Mouse (Mus musculus) left cerebral cortex, adult 2 months (tissue): ENCODE data around the gene Oas1e. TPM values are rescaled to one million over a fixed set of nuclear protein-coding genes. Genes with fewer than 3 reads are reported as not detected.

ENCODE experiments used
- DNase-seq, 2 experiments: peaks; one replicate each; pipeline ENCODE4 v3.0.0; 2021 to 2022; ENCODE audit warnings: low spot score in 2 of 2, mixed read lengths in 1 of 2; ENCODE audit errors: extremely low spot score in 1 of 2
- H3K27ac ChIP-seq: fragments of 200-600 bp; 2 replicates; pipeline ENCODE4 v1.8.1; 2022
- H3K4me3 ChIP-seq: fragments of 200-600 bp; 2 replicates; pipeline ENCODE4 v1.8.1; 2022
- CTCF ChIP-seq: fragments of 200-600 bp; IDR thresholded peaks from 2 replicates; pipeline ENCODE4 v1.8.1; 2022; ENCODE audit warnings: antibody characterized with exemption, mild to moderate bottlenecking, moderate library complexity
- intact Hi-C: fragments of 180-260 bp; cut with DNase I; formaldehyde crosslinking; loops from one replicate; pipeline ENCODE4 v1.15.1; 2025
- total RNA-seq, 2 experiments: library from RNA; stranded (reverse); gene quantifications; 2 replicates each; pipeline ENCODE4 v1.2.3; 2021

The Oas1e gene
- total RNA-seq, 2 experiments from 2014 or later = not detected

- no peak for DNase-seq
- Histone ChIP-seq H3K4me3 (no peak overlapping the region), H3K27ac (no peak overlapping the region)
- no peak for TF ChIP-seq CTCF
- intact Hi-C loops = no loop called here
These were observed 25.9 kb downstream of the Oas1e start for GRCm38 (mm10) chr5:120769396-120769795.

GRCm38 (mm10) chr5:120765010-120765409 is 30.3 kb downstream of the Oas1e start:
- intact Hi-C loops = no loop called here
- no peak; the same call in 1 of the 2 replicates for TF ChIP-seq CTCF
- Histone ChIP-seq H3K4me3 (no peak overlapping the region), H3K27ac (no peak overlapping the region)
- no peak for DNase-seq

DNA sequence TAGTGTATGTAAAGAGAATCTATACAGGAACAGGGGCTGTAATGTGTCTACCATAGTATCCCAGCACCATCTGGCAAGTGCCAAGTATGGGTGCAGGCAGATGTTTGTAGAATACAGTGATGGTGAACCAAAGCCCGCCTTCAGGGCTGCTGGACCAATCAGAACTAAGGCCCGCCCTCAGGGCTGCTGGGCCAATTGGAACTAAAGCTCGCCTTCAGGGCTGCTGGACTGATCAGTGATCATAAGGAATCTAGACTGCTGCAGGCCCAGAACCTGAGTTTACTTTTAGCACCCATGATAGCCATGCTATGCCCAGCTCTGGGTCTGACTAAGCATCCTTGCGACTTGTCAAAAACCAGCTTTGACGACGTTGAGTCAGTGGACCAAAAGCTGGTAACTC is 33.4 kb downstream of the Oas1e start:
- intact Hi-C loops = no loop called here
- Histone ChIP-seq H3K4me3 (no peak overlapping the region), H3K27ac (no peak overlapping the region)
- DNase-seq = no peak
- no peak for TF ChIP-seq CTCF

GRCm38 (mm10) chr5:120754215-120754614 is 41.1 kb downstream of the Oas1e start:
- Histone ChIP-seq H3K4me3 (no peak overlapping the region), H3K27ac (no peak overlapping the region)
- intact Hi-C loops = no loop called here
- no peak for TF ChIP-seq CTCF
- DNase-seq = no peak

GRCm38 (mm10) chr5:120752786-120753185 is 42.5 kb downstream of the Oas1e start:
- Histone ChIP-seq H3K27ac (no peak overlapping the region), H3K4me3 (no peak overlapping the region)
- intact Hi-C loops = no loop called here
- no peak for DNase-seq
- no peak for TF ChIP-seq CTCF

- TF ChIP-seq CTCF = no peak
- DNase-seq = no peak
- Histone ChIP-seq H3K27ac (no peak overlapping the region), H3K4me3 (no peak overlapping the region)
- intact Hi-C loops = no loop called here
These were observed 44.1 kb downstream of the Oas1e start for GRCm38 (mm10) chr5:120751206-120751605.

DNA sequence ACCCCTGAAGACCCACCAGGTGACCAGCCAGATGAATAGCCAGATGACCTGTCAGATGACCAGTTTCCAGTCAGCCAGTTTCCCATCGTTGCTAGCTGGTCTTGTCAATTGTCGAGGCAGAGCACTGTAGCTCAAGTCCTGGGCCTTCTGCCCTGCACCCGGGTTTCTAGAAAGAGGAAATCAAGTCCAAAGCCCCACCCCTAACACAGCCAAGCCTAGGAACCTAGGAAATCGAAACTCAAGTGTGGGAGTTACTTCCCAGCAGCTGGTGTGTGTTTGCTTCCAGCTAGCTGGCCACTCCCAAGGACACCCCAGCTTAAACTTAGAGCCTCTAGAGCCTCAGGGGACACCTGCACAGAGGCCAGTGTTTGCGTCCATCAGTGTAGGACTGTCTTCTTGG is 45.6 kb downstream of the Oas1e start, which contains the start of gene Oas2:
Oas2 (minus strand) TSS at position 166 of the 400 bp plus-strand sequence.
- TF ChIP-seq CTCF = no peak
- intact Hi-C loops = loop anchor here (5.0 to 10.0 kb wide), 2 partner anchors 72 to 245 kb away; partner anchors contain the start of gene Plbd2
- H3K27ac ChIP-seq = no peak within 1 kb of the TSS
- no peak for DNase-seq
- H3K4me3 ChIP-seq = no peak within 1 kb of the TSS

- H3K4me3 ChIP-seq = no peak overlapping the region
- intact Hi-C loops = loop anchor here (1.0 to 10.0 kb wide), 3 partner anchors 69 to 242 kb away; partner anchors contain the start of gene Plbd2
These were observed 48.9 kb downstream of the Oas1e start for GRCm38 (mm10) chr5:120746451-120746850.

DNA sequence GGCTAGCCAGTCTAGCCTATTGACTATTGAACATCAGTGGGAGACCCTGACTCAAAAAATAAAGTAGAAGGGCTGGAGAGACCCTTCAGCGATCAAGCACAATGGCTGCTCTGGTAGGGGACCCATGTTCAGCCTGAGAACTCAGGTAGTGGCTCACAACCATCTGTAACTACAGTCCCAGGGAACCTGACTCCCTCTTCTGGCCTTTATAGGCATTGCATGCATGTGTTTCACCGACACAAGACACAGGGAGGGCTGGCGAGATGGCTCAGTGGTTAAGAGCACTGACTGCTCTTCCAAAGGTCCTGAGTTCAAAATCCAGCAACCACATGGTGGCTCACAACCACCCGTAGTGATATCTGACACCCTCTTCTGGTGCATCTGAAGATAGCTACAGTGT is 53.2 kb downstream of the Oas1e start:
- DNase-seq = peak in 1 of 2 experiments; percentile 22
- peak; percentile 62 for TF ChIP-seq CTCF
- intact Hi-C loops = loop anchor here (10.0 kb wide), 1 partner anchor 237 kb away; the partner anchor contains the start of gene Plbd2

More at GRCm38 (mm10) chr5:120746451-120746850, 48.9 kb downstream of the Oas1e start:
- H3K27ac ChIP-seq = no peak overlapping the region
- TF ChIP-seq CTCF = peak; percentile 94
- peak; percentile 44 to 45 for DNase-seq

More for the DNA sequence above, 53.2 kb downstream of the Oas1e start:
- H3K4me3 ChIP-seq = no peak overlapping the region
- no peak overlapping the region for H3K27ac ChIP-seq

Other genes with a start within 250 kb of the Oas1e start
- 10 to 100 TPM; 36.8 to 42.1 TPM for gene Tpcn1, start 206.9 kb downstream of the Oas1e start, total RNA-seq
- under 1 TPM; 0.47 to 0.75 TPM for gene Iqcd, start 206.5 kb downstream of the Oas1e start, total RNA-seq
- 10 to 100 TPM; 29.5 to 29.9 TPM for gene Rita1, start 182.9 kb downstream of the Oas1e start, total RNA-seq
- 10 to 100 TPM; 38.6 to 41.0 TPM for gene Ddx54, start 182.8 kb downstream of the Oas1e start, total RNA-seq
- under 1 TPM in 1 of 2 experiments, not detected in 1; 0.52 TPM for gene Cfap73, start 161.3 kb downstream of the Oas1e start, total RNA-seq
- gene Rasal1, start 146.7 kb downstream of the Oas1e start, total RNA-seq = 10 to 100 TPM; 85.3 TPM
- gene Dtx1, start 83.6 kb downstream of the Oas1e start, total RNA-seq = 10 to 100 TPM; 74.5 to 76.9 TPM
- gene Oas2, start 45.7 kb downstream of the Oas1e start, total RNA-seq = under 1 TPM in 1 of 2 experiments, not detected in 1; 0.14 TPM
- not detected for gene Oas3, start 17.9 kb downstream of the Oas1e start, total RNA-seq
- gene Oas1c, start 17.0 kb upstream of the Oas1e start, total RNA-seq = 1 to 10 TPM in 1 of 2 experiments, under 1 TPM in 1; 0.82 to 1.0 TPM
- not detected for gene Oas1f, start 51.8 kb upstream of the Oas1e start, total RNA-seq
- not detected for gene Oas1h, start 65.9 kb upstream of the Oas1e start, total RNA-seq
- not detected for gene Oas1g, start 92.1 kb upstream of the Oas1e start, total RNA-seq
- gene Oas1a, start 112.0 kb upstream of the Oas1e start, total RNA-seq = under 1 TPM in 1 of 2 experiments, not detected in 1; 0.42 TPM
- gene Oas1d, start 119.0 kb upstream of the Oas1e start, total RNA-seq = not detected
- 100 to 1,000 TPM; 329 to 347 TPM for gene Rph3a, start 214.6 kb upstream of the Oas1e start, total RNA-seq